Mouse (Mus musculus): ENCODE data around the gene Ccl26. TPM values are rescaled to one million over a fixed set of nuclear protein-coding genes. Genes with fewer than 3 reads are reported as not detected.

Gene Ccl26
- not detected in 4 replicates for total RNA-seq (2023)

GRCm38 (mm10) chr5:135563469-135563868 is at the start of gene Ccl26:
Ccl26 (minus strand) TSS chr5:135563569.

GRCm38 (mm10) chr5:135573006-135573405 is 9.6 kb upstream of the Ccl26 start, which contains the start of gene Ccl24:
Ccl24 (minus strand) TSS chr5:135573049.

GRCm38 (mm10) chr5:135544865-135545797 is 18.2 kb downstream of the Ccl26 start, which contains the start of gene Hip1:
Hip1 (minus strand) TSS chr5:135545120.

Other genes starting within 250 kb of the Ccl26 start
- not detected in 4 replicates for gene Fkbp6, start 213.5 kb downstream of the Ccl26 start, total RNA-seq (2023)
- not detected in 4 replicates for gene Trim50, start 210.3 kb downstream of the Ccl26 start, total RNA-seq (2023)
- 25.6 to 40.7 TPM (median 31.0 TPM) in 4 replicates for gene Nsun5, start 193.6 kb downstream of the Ccl26 start, total RNA-seq (2023)
- 60.4 to 65.7 TPM (median 62.5 TPM) in 4 replicates for gene Pom121, start 169.0 kb downstream of the Ccl26 start, total RNA-seq (2023)
- 28.3 to 32.7 TPM (median 32.2 TPM) in 4 replicates for gene Hip1, start 18.4 kb downstream of the Ccl26 start, total RNA-seq (2023)
- gene Ccl24, start 9.5 kb upstream of the Ccl26 start, total RNA-seq (2023): 0.45 TPM in 1 of 4 replicates, not detected in the others
- gene Rhbdd2, start 69.0 kb upstream of the Ccl26 start, total RNA-seq (2023): 16.1 to 23.2 TPM (median 20.5 TPM) in 4 replicates
- gene Por, start 106.5 kb upstream of the Ccl26 start, total RNA-seq (2023): 38.2 to 47.9 TPM (median 42.2 TPM) in 4 replicates
- 7.9 to 14.5 TPM (median 12.3 TPM) in 4 replicates for gene Tmem120a, start 180.9 kb upstream of the Ccl26 start, total RNA-seq (2023)
- gene Styxl1, start 214.8 kb upstream of the Ccl26 start, total RNA-seq (2023): 1.2 TPM in 1 of 4 replicates, not detected in the others
- gene Mdh2, start 214.9 kb upstream of the Ccl26 start, total RNA-seq (2023): 143 to 159 TPM (median 155 TPM) in 4 replicates
- 0.38 TPM in 1 of 4 replicates, not detected in the others for gene Srrm3, start 243.3 kb upstream of the Ccl26 start, total RNA-seq (2023)

All from B cell, adult 62 days (primary cell).